Mouse (Mus musculus): Measurements from ENCODE around the gene Srr. TPM values are rescaled to one million over a fixed set of nuclear protein-coding genes. Genes with fewer than 3 reads are reported as not detected.
A peak's percentile ranks its signal among the peaks of the same experiment; 100 is the strongest.

Gene Srr
- polyA plus RNA-seq, 1 experiment from 2014 or later: 34.3 TPM

DNA sequence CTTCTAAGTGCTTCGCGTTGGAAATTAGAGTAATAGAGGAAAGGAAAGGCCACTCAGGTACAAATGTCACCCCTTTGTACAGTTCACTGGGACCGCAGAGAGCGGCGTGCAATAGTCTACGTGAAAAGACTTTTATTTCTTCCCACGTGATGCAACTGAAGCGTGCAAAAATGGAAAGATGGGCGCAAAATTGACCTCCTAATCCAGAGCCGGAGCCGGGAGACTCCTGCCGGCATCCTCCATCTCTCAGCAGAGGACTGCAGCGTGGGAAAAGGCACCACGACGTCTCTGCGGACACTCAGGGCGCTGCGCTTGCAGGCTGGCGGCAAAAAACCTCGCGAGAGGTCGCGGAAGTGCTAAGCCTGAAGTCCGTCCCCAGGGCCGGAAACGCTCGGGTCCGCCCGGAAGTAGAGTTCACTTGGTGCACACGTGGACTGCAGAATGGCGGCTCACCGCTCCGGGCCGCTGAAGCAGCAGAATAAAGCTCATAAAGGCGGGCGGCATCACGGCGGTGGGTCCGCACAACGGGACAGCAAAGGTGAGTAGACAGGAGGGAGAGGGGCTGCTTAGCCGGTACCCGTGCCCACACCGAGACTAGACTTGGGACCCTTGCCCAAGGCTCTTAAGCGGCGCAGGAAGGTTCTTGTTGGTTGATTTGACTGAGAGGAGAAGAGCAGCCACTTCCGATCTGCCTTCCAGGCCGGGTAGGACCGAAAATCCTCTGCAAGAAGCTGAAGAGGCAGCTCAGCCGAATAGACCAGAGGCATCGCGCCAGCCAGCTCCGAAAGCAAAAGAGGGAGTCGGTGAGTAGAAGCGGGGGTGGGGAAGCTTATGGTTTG, 27.9 kb downstream of the Srr start, which contains the start of gene Tsr1:
TSS of gene Tsr1 (plus strand) at position 394 of the 839 bp plus-strand sequence.
- peak within 1 kb of the TSS; percentile 81 for H3K9ac ChIP-seq (ENCODE audit: low read length)
- no peaks in the 10 kb centered on the region for H3K9me3 ChIP-seq (ENCODE audit: control insufficient read depth, low read length)
- WGBS: under 1% methylated on average over 54 of the region's 54 CpGs

DNA sequence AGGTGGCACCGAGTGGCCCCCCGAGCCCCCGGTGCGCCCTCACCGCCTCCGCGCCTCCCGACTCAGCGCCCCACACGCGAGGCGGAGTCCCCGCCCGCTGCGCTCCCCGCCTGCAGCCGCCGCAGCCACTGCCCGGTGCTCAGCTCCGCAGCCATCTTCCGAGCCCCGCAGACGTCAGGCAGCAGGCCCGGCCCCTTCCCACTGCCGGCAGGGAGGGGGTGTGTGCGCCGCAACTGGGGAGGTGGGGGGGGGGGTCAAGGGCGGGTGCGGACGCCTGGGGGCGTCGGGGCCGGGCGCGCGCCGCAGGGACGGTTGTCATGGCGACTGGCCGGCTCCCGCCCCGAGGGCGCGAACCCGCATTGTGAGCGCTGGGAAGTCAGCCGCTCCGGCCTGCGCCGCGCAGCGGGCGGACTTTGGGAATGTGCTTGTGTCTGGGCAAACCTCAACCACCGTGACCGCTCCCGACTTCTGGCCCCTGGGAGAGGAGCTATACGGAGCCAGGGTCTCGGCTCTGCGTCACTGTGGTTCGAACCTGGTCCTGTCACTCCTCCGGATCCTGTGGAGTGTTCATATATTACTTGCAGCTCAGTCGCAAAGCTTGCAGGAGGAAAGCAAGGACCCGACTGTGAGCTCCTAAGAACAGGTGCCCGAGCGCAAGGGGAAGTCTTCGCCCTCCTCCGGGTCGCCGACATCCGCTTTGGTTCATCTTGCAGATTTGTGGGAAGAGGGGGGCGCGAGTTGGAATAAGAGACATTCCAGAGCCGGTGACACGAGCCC, 28.7 kb downstream of the Srr start, which contains the start of gene Sgsm2:
TSS of gene Sgsm2 (minus strand) at position 160 of the 777 bp plus-strand sequence.
- H3K27ac ChIP-seq (ENCODE audit: low read depth, low read length): peak within 1 kb of the TSS; percentile 84
- peak within 1 kb of the TSS; percentile 64 for H3K4me2 ChIP-seq (ENCODE audit: low read depth)
- under 1% methylated on average over 53 of the region's 74 CpGs for WGBS
- peaks cover 7% of the 10 kb centered on the region; the same call in 1 of the 2 replicates for H3K36me3 ChIP-seq (ENCODE audit: control insufficient read depth, insufficient read depth, low read length)
- no peaks in the 10 kb centered on the region; the same call in 1 of the 2 replicates for H3K4me1 ChIP-seq (ENCODE audit: control insufficient read depth, insufficient read depth, low read length)
- H3K4me3 ChIP-seq (ENCODE audit: low read depth, low read length): peak within 1 kb of the TSS; percentile 77
- H3K9ac ChIP-seq (ENCODE audit: low read length): peak within 1 kb of the TSS; percentile 81
- ATAC-seq (ENCODE audit: insufficient read depth, low FRiP score, low TSS enrichment): peak; percentile 81
- H3K27me3 ChIP-seq (ENCODE audit: control insufficient read depth, insufficient read depth, low read length): no peaks in the 10 kb centered on the region
- peak; percentile 88 for DNase-seq (ENCODE audit: low spot score)
- no peaks in the 10 kb centered on the region for H3K9me3 ChIP-seq (ENCODE audit: control insufficient read depth, low read length)

More for the DNA sequence above, 27.9 kb downstream of the Srr start, which contains the start of gene Tsr1:
- peak within 1 kb of the TSS; percentile 84 for H3K27ac ChIP-seq (ENCODE audit: low read depth, low read length)
- DNase-seq (ENCODE audit: low spot score): peak; percentile 92
- H3K4me2 ChIP-seq (ENCODE audit: low read depth): peak within 1 kb of the TSS; percentile 64
- ATAC-seq (ENCODE audit: insufficient read depth, low FRiP score, low TSS enrichment): peak; percentile 82
- H3K4me1 ChIP-seq (ENCODE audit: control insufficient read depth, insufficient read depth, low read length): no peaks in the 10 kb centered on the region; the same call in 1 of the 2 replicates
- peaks cover 7% of the 10 kb centered on the region; the same call in 1 of the 2 replicates for H3K36me3 ChIP-seq (ENCODE audit: control insufficient read depth, insufficient read depth, low read length)
- no peaks in the 10 kb centered on the region for H3K27me3 ChIP-seq (ENCODE audit: control insufficient read depth, insufficient read depth, low read length)
- peak within 1 kb of the TSS; percentile 77 for H3K4me3 ChIP-seq (ENCODE audit: low read depth, low read length)

DNA sequence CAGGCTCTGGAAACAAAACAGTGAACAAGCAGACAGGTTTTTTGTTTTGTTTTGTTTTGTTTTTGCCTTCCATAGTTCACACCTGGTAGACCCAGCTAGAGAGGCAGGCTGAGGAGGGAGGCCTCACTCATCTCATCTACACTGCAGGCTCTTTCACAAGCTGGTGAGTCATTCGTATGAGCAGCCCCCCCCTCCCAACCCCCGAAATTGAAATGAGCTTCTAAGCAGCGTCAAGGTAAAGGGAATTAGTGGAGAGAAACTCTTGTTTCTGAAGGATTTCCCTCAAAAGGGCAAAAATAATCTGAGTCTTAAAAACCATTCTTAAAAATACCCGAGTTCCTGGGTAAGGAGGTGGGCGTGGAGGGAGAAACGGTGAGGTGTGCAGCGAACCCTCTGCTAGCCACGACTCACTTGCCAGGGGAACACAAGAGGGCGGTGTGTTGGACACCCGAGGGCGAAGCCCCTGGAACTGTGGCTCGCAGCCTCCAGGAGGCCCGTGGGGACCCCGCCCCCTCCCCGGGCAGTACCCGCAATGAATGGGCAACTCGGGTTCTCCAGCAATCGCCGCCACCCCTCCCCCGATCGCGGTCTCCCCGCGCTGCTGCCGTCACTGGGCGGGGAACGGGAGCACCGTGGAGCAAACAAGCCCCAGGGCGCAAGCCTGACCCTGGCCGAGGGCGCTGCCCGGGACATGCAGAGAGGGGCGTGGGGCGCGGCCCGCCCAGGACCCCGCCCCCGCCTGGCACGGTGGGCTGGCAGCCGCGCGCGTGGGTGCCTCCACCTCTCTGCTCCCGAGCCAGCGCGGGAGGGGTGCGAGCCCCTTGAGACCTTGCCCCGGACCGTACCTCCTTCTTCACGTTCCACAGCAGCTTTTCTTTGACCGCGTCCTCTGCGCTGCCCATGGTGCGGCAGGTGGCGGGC, 29.5 kb downstream of the Srr start:
- Histone ChIP-seq H3K4me1 (ENCODE audit: control insufficient read depth, insufficient read depth, low read length) (no peaks in the 10 kb centered on the region; the same call in 1 of the 2 replicates), H3K27me3 (ENCODE audit: control insufficient read depth, insufficient read depth, low read length) (no peaks in the 10 kb centered on the region), H3K9me3 (ENCODE audit: control insufficient read depth, low read length) (no peaks in the 10 kb centered on the region), H3K36me3 (ENCODE audit: control insufficient read depth, insufficient read depth, low read length) (peaks cover 3% of the 10 kb centered on the region; the same call in 1 of the 2 replicates), H3K4me2 (ENCODE audit: low read depth) (peak overlapping the region; percentile 64), H3K4me3 (ENCODE audit: low read depth, low read length) (peak overlapping the region; percentile 77), H3K27ac (ENCODE audit: low read depth, low read length) (peak overlapping the region; percentile 84), H3K9ac (ENCODE audit: low read length) (peak overlapping the region; percentile 81)
- WGBS: under 1% methylated on average over 30 of the region's 55 CpGs
- DNase-seq (ENCODE audit: low spot score) (peak; percentile 68), ATAC-seq (ENCODE audit: insufficient read depth, low FRiP score, low TSS enrichment) (peak; percentile 43; the same call in 1 of the 2 replicates)

DNA sequence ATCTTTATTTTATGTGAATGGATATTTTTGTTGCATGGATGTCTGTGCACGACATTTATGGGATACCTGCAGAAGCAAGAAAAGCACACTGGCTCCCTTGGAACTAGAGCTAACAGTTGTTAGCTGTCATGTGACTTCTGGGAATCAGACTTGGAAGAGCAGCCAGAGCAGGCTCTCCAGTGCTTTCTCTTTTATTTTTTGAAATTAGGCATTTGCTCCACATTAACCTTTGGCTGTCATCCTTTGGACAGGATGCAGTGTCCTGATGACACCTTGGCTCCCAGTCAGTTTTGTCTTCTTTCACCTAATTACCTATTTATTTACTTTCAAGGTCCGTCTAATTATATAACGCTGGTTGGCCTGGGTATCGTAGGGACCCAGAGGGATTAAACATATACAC, 31.1 kb downstream of the Srr start:
- 90% methylated on average over 4 of the region's 4 CpGs for WGBS

GRCm38 (mm10) chr11:74883098-74883497, 42.6 kb downstream of the Srr start:
- WGBS: 97% methylated on average over 10 of the region's 10 CpGs
- ATAC-seq (ENCODE audit: insufficient read depth, low FRiP score, low TSS enrichment): no peak
- H3K4me1 ChIP-seq (ENCODE audit: control insufficient read depth, insufficient read depth, low read length): no peaks in the 10 kb centered on the region
- no peak overlapping the region for H3K4me2 ChIP-seq (ENCODE audit: low read depth)
- no peak overlapping the region for H3K4me3 ChIP-seq (ENCODE audit: low read depth, low read length)
- H3K27me3 ChIP-seq (ENCODE audit: control insufficient read depth, insufficient read depth, low read length): no peaks in the 10 kb centered on the region
- H3K27ac ChIP-seq (ENCODE audit: low read depth, low read length): no peak overlapping the region
- no peak for DNase-seq (ENCODE audit: low spot score)
- no peak overlapping the region for H3K9ac ChIP-seq (ENCODE audit: low read length)
- no peaks in the 10 kb centered on the region for H3K36me3 ChIP-seq (ENCODE audit: control insufficient read depth, insufficient read depth, low read length)
- H3K9me3 ChIP-seq (ENCODE audit: control insufficient read depth, low read length): no peaks in the 10 kb centered on the region

More for the DNA sequence above, 31.1 kb downstream of the Srr start:
- H3K9ac ChIP-seq (ENCODE audit: low read length): no peak overlapping the region
- DNase-seq (ENCODE audit: low spot score) (no peak), ATAC-seq (ENCODE audit: insufficient read depth, low FRiP score, low TSS enrichment) (no peak)
- H3K4me3 ChIP-seq (ENCODE audit: low read depth, low read length): no peak overlapping the region
- no peak overlapping the region for H3K4me2 ChIP-seq (ENCODE audit: low read depth)
- no peaks in the 10 kb centered on the region for H3K27me3 ChIP-seq (ENCODE audit: control insufficient read depth, insufficient read depth, low read length)
- no peak overlapping the region for H3K27ac ChIP-seq (ENCODE audit: low read depth, low read length)
- H3K9me3 ChIP-seq (ENCODE audit: control insufficient read depth, low read length): no peaks in the 10 kb centered on the region
- no peaks in the 10 kb centered on the region for H3K36me3 ChIP-seq (ENCODE audit: control insufficient read depth, insufficient read depth, low read length)
- H3K4me1 ChIP-seq (ENCODE audit: control insufficient read depth, insufficient read depth, low read length): no peaks in the 10 kb centered on the region; the same call in 1 of the 2 replicates

DNA sequence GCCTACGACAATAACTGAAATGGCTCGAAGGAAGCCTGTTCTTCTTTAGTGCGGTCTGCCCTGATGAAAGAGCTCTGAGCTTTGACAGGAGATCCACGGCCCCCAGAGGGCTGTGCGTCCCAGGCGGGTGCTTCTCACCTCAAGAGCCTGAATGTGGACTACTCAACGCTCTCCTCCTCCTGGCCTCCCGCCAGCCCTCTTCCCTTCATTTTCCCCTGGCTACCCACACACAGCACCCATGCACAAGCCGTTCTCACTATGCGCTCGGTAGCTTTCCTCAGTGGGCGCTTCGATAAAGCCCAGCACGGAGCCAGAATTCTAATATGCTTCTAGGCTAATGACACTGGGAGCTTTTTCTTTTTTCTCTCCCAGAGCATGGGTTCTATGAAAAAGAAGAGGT, 43.8 kb downstream of the Srr start:
- Histone ChIP-seq H3K4me3 (ENCODE audit: low read depth, low read length) (no peak overlapping the region), H3K9ac (ENCODE audit: low read length) (no peak overlapping the region), H3K36me3 (ENCODE audit: control insufficient read depth, insufficient read depth, low read length) (no peaks in the 10 kb centered on the region), H3K27ac (ENCODE audit: low read depth, low read length) (no peak overlapping the region), H3K27me3 (ENCODE audit: control insufficient read depth, insufficient read depth, low read length) (no peaks in the 10 kb centered on the region), H3K9me3 (ENCODE audit: control insufficient read depth, low read length) (no peaks in the 10 kb centered on the region), H3K4me1 (ENCODE audit: control insufficient read depth, insufficient read depth, low read length) (peaks cover 2% of the 10 kb centered on the region; the same call in 1 of the 2 replicates), H3K4me2 (ENCODE audit: low read depth) (no peak overlapping the region)
- DNase-seq (ENCODE audit: low spot score) (no peak), ATAC-seq (ENCODE audit: insufficient read depth, low FRiP score, low TSS enrichment) (no peak)
- WGBS: 72% methylated on average over 14 of the region's 14 CpGs

DNA sequence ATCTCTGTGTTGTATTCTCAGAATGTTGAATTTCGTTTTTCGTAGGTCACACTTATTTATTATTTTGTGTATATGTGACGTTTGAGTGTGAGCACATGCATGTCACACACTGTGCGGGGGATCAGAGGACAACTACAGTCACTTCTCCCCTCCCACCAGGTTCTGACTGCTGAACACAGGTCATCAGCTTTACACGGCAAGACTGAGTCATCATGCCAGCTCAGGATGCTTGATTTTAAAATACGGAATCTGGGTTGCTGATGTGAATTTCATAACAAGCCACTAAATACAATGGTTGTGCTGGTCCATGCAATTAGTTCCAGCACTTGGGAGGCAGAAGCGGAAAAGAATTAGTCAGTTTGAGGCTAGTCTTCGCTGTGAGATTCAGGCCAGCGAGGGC, 44.7 kb downstream of the Srr start:
- H3K4me2 ChIP-seq (ENCODE audit: low read depth): no peak overlapping the region
- 91% methylated on average over 9 of the region's 9 CpGs for WGBS

DNA sequence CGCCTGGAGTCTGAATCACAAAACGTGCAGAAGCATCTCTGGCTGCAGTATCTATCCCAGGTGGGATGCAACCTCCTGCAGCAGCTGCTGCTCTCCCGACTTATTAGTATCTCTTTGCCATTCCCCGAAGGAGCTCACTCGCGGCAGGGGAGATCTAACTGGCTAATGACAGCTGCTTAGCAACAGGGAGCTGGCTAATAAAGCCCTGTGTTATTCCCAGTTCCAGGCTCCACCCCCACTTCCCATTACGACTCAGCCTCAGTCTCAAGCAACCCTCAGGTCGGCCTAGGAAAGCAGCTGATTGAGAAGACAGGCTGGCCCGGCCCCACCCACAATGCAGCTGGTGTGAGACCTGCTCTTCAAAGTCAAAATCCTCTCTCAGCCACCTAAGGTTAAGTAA, 48.9 kb downstream of the Srr start:
- H3K4me3 ChIP-seq (ENCODE audit: low read depth, low read length): no peak overlapping the region
- H3K9ac ChIP-seq (ENCODE audit: low read length): no peak overlapping the region

More for the DNA sequence above, 44.7 kb downstream of the Srr start:
- DNase-seq (ENCODE audit: low spot score) (no peak), ATAC-seq (ENCODE audit: insufficient read depth, low FRiP score, low TSS enrichment) (no peak)
- Histone ChIP-seq H3K36me3 (ENCODE audit: control insufficient read depth, insufficient read depth, low read length) (no peaks in the 10 kb centered on the region), H3K27ac (ENCODE audit: low read depth, low read length) (no peak overlapping the region), H3K4me1 (ENCODE audit: control insufficient read depth, insufficient read depth, low read length) (peaks cover 11% of the 10 kb centered on the region; the same call in 1 of the 2 replicates), H3K27me3 (ENCODE audit: control insufficient read depth, insufficient read depth, low read length) (no peaks in the 10 kb centered on the region), H3K9me3 (ENCODE audit: control insufficient read depth, low read length) (no peaks in the 10 kb centered on the region), H3K9ac (ENCODE audit: low read length) (no peak overlapping the region), H3K4me3 (ENCODE audit: low read depth, low read length) (no peak overlapping the region)

More for the DNA sequence above, 48.9 kb downstream of the Srr start:
- DNase-seq (ENCODE audit: low spot score): peak; percentile 70
- peak; percentile 69 for ATAC-seq (ENCODE audit: insufficient read depth, low FRiP score, low TSS enrichment)
- Histone ChIP-seq H3K4me1 (ENCODE audit: control insufficient read depth, insufficient read depth, low read length) (peaks cover 11% of the 10 kb centered on the region; the same call in 1 of the 2 replicates), H3K27me3 (ENCODE audit: control insufficient read depth, insufficient read depth, low read length) (no peaks in the 10 kb centered on the region), H3K27ac (ENCODE audit: low read depth, low read length) (no peak overlapping the region; the same call in 1 of the 2 replicates), H3K9me3 (ENCODE audit: control insufficient read depth, low read length) (no peaks in the 10 kb centered on the region), H3K36me3 (ENCODE audit: control insufficient read depth, insufficient read depth, low read length) (no peaks in the 10 kb centered on the region), H3K4me2 (ENCODE audit: low read depth) (peak overlapping the region; percentile 7)
- 1% methylated on average over 9 of the region's 9 CpGs for WGBS
